Mouse (Mus musculus) heart, embryonic 11.5 days (tissue): Measurements from ENCODE around the gene Slc2a8. TPM values are rescaled to one million over a fixed set of nuclear protein-coding genes. Genes with fewer than 3 reads are reported as not detected.

ENCODE experiments used
- ATAC-seq: fragments of 200-750 bp; cut with Nextera tagmentation; replicated peaks from 2 replicates; pipeline ENCODE4 v1.8.0; 2017; ENCODE audit warnings: moderate library complexity; ENCODE audit not compliant: insufficient number of reproducible peaks, low FRiP score, low TSS enrichment
- H3K27ac ChIP-seq: fragments of 300-500 bp; sonication (generic); 2 replicates; pipeline ENCODE4 v1.5.1; 2014; ENCODE audit warnings: mild to moderate bottlenecking, low read depth, low read length
- H3K27me3 ChIP-seq: fragments of 300-500 bp; sonication (generic); 2 replicates; pipeline ENCODE4 v1.6.1; 2014; ENCODE audit warnings: mild to moderate bottlenecking, low read length, mixed read lengths; ENCODE audit not compliant: control insufficient read depth, insufficient read depth
- H3K36me3 ChIP-seq: fragments of 300-500 bp; sonication (generic); 2 replicates; pipeline ENCODE4 v1.6.1; 2014; ENCODE audit warnings: mild to moderate bottlenecking, low read length, moderate library complexity, mixed read lengths; ENCODE audit not compliant: control insufficient read depth, insufficient read depth
- H3K4me1 ChIP-seq: fragments of 300-500 bp; sonication (generic); 2 replicates; pipeline ENCODE4 v1.6.1; 2014; ENCODE audit warnings: low read length; ENCODE audit not compliant: control insufficient read depth, insufficient read depth
- H3K4me2 ChIP-seq: fragments of 300-500 bp; sonication (generic); 2 replicates; pipeline ENCODE4 v1.6.1; 2014; ENCODE audit warnings: mild to moderate bottlenecking, moderate library complexity
- H3K4me3 ChIP-seq: fragments of 300-500 bp; sonication (generic); 2 replicates; pipeline ENCODE4 v1.5.1; 2014; ENCODE audit warnings: low read depth, low read length
- H3K9ac ChIP-seq: fragments of 300-500 bp; sonication (generic); 2 replicates; pipeline ENCODE4 v1.6.1; 2014; ENCODE audit warnings: mild to moderate bottlenecking, low read depth, low read length, moderate library complexity
- H3K9me3 ChIP-seq: fragments of 300-500 bp; sonication (generic); replicated peaks from 2 replicates; pipeline ENCODE4 v1.6.1; 2016; ENCODE audit warnings: low read length; ENCODE audit not compliant: control insufficient read depth
- WGBS: fragments of 180-500 bp; shearing (Covaris S2); extraction: QIAGEN DNeasy Blood & Tissue Kit; methylation state at CpG from one replicate; pipeline ENCODE4 v1.1.7; 2014; ENCODE audit not compliant: insufficient replicate concordance; 5-methylcytosine and 5-hydroxymethylcytosine counted together
- polyA plus RNA-seq: library from polyadenylated mRNA; unstranded; fragments of >200 nt; fragmentation: Nextera tagmentation; extraction: Ambion mirVana; gene quantifications from 2 replicates; pipeline ENCODE4 v1.2.1, GENCODE M21; 2014

The Slc2a8 gene
- polyA plus RNA-seq, 1 experiment from 2014 or later, result 12.1 TPM

DNA sequence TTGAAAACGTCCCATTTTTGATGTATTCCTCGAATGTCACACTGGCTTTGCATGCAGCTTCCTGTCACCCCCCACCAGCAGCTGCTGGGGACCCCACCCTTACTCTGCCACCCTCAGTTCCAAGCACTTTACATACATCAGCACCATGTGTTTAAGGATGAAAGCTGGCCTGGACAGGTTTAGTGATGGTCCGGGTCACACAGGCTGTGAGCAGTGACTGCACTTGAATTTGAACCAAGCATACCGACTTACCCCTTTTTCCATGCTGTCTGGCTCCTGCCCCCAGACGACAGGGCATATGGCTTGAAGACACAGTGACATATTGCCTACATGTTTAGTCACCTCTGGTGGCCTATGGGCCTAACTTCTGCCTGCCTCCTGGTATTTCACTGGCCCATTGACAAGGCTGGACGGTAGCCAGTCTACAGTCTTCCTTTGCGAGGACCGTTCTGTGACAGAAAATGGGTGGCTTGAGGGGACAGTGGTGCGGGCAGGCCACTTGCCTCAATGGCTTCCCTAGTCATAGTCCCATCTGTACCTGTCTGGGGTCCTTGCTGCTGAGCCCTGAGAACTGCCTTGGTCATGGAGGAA is 13.8 kb downstream of the Slc2a8 start:
- Histone ChIP-seq H3K27me3 (no peaks in the 10 kb centered on the region), H3K9ac (0 out of 2 replicates have a peak overlapping the region, but pooled peaks have one; percentile 86), H3K36me3 (peaks cover 10% of the 10 kb centered on the region; the same call in 1 of the 2 replicates), H3K4me2 (peak overlapping the region; percentile 90; the same call in 1 of the 2 replicates), H3K4me1 (peaks cover 22% of the 10 kb centered on the region; the same call in 1 of the 2 replicates), H3K27ac (no peak overlapping the region), H3K4me3 (no peak overlapping the region), H3K9me3 (no peaks in the 10 kb centered on the region)
- 78% methylated on average over 9 of the region's 9 CpGs for WGBS
- ATAC-seq, result no peak

DNA sequence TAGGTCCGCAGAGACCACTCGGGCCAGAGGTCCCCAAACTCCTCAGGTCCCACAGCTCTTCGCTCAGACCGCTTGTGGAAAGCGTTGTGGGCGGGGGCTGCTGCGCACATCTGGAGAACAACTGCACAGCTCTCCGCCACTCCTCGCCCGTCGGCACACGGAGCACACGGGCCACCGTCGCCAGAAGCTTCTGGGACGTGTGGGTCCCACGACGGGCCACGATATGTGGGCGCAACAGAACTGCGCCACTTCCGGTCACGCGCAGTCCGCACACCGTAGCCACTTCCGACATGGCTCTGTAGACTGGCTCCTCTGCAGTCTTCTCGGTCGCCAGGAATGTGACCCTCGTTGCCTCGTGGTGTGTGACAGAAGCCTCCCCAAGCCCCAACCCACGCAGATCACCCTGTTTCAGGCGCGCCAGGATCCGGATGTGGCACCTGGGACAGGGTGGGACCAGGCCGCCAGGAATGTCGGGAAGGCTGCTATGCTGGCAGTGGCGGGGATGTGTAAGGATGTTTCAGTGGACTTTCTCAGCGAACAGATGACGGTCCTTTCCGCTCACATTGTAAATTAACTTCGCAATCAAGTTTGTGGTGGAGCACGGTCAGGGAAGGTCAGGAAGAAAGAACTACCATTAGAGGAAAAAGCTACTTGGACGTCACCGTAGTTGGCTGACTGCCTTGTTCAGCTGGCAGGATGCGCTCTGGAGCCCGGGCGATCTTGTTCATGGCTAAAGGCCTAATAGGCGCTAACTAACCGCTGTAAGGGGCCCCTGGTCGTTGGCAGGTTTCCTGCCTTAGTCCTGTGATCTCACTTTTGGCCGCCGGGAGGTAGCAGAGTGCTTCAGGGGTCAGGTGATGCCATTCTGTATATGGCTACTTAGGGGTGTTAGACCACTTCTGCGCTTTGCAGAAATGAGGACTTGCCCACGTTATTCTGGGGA is 14.9 kb downstream of the Slc2a8 start:
- no peaks in the 10 kb centered on the region for H3K27me3 ChIP-seq
- peak overlapping the region; percentile 90 for H3K4me2 ChIP-seq
- H3K4me3 ChIP-seq, result peak overlapping the region; percentile 70
- peaks cover 15% of the 10 kb centered on the region; the same call in 1 of the 2 replicates for H3K36me3 ChIP-seq
- H3K9me3 ChIP-seq, result no peaks in the 10 kb centered on the region
- peak overlapping the region; percentile 97 for H3K27ac ChIP-seq
- ATAC-seq, result peak; percentile 81
- peak overlapping the region; percentile 86 for H3K9ac ChIP-seq
- H3K4me1 ChIP-seq, result peaks cover 26% of the 10 kb centered on the region; the same call in 1 of the 2 replicates
- WGBS, result 1% methylated on average over 55 of the region's 55 CpGs

DNA sequence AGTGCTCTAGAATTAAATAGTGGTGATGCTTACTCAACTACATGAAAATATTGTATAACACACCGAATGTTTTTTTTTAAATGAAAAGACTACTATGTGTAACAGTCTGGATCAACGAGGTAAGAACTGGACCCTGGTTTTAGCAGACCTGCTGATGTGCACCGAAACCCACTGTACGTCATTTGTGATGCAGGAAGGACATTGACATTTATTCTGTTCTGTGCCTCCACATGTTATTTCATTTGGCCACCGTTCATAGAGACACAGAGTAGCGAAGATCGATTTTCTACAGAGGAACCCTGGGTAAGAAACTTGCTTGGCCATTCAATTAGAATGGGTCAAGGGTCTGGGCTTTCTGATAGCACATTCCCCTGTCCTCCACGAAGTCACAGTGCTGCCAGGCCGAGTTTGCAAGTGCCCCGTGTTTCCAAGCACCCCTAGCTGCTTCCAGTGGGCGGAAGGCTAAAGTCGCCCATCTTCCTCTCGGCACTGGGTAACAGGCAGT is 15.6 kb downstream of the Slc2a8 start:
- Histone ChIP-seq H3K9ac (peak overlapping the region; percentile 86), H3K9me3 (no peaks in the 10 kb centered on the region), H3K27ac (peak overlapping the region; percentile 97), H3K36me3 (peaks cover 15% of the 10 kb centered on the region; the same call in 1 of the 2 replicates), H3K4me3 (peak overlapping the region; percentile 70), H3K4me2 (peak overlapping the region; percentile 90), H3K4me1 (peaks cover 26% of the 10 kb centered on the region; the same call in 1 of the 2 replicates), H3K27me3 (no peaks in the 10 kb centered on the region)
- ATAC-seq, result no peak
- WGBS, result 10% methylated on average over 13 of the region's 13 CpGs

DNA sequence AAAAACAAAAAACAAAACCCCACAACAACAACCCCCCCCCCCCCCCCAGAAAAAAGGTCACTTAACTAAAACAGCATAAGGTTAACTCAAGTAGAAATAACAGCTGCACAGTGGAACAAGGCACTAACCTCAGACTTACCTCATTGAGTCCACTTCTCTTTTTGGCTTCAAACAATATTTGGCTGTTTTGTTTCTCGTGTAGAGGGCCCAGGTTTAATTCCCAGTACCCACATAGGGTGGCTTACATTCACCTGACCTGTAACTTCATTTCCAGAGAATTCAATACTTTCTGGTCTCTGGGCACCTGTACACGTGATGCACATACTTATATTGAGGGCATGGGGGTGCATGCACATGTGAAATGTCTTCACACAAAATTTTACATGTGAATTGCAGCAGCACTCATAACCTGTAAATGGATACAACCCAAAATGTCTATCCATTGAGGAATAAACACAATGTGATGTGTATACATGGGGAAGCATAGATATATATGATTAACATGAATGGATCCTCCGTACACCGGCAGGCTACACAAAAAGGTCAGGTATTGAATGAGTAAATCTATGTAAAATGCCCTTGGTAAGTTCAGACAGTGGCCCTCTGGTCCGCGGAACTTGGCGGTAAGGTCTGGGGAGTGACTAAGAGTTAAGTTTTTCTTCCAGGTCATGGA is 16.2 kb downstream of the Slc2a8 start:
- no peak for ATAC-seq
- H3K27ac ChIP-seq, result no peak overlapping the region
- peaks cover 15% of the 10 kb centered on the region; the same call in 1 of the 2 replicates for H3K36me3 ChIP-seq
- H3K4me3 ChIP-seq, result no peak overlapping the region
- no peaks in the 10 kb centered on the region for H3K9me3 ChIP-seq
- no peak overlapping the region for H3K9ac ChIP-seq
- H3K4me1 ChIP-seq, result peaks cover 30% of the 10 kb centered on the region
- 15% methylated on average over 7 of the region's 7 CpGs for WGBS
- no peaks in the 10 kb centered on the region for H3K27me3 ChIP-seq
- H3K4me2 ChIP-seq, result peak overlapping the region; percentile 90

DNA sequence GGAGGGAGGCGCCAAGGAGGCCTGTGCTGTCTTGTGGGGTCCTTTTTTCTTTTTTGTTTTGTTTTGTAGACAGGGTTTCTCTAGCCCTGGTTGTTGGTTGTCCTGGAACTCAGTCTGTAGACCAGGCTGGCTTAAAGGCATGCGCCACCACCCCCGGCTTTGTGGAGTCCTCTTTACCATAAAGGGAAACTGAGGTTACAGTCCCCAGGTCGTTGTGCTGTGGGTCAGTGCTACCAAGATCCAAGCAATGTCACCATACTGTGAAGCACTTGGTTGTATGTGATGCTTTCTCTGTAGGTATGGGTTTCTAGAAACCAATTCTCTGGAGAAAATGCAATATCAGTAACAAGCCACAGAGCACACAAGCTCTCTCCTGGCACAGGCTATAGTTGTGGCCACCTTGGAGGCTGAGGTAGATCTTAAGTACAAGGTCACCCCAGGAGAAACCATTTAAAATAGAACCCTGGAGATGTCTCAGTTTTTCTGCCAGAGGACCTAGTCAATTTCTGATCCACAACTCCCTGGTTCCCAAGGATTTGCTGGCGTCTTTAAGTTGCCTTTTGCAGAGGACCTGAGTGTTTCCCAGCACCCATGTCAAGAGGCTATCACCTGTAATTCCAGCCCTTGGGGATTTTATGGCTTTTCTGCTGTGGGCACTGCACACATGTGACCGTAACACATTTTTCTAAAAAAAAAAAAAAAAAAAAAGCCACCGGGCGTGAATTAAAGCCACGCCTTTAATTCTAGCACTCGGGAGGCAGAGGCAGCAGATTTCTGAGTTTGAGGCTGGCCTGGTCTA is 17.0 kb downstream of the Slc2a8 start:
- peaks cover 29% of the 10 kb centered on the region for H3K4me1 ChIP-seq
- no peak for ATAC-seq
- 0 out of 2 replicates have a peak overlapping the region, but pooled peaks have one; percentile 31 for H3K27ac ChIP-seq
- no peaks in the 10 kb centered on the region for H3K27me3 ChIP-seq
- no peak overlapping the region for H3K4me3 ChIP-seq
- H3K36me3 ChIP-seq, result peaks cover 15% of the 10 kb centered on the region; the same call in 1 of the 2 replicates
- 29% methylated on average over 10 of the region's 10 CpGs for WGBS
- no peak overlapping the region for H3K9ac ChIP-seq
- no peak overlapping the region for H3K4me2 ChIP-seq
- H3K9me3 ChIP-seq, result no peaks in the 10 kb centered on the region

DNA sequence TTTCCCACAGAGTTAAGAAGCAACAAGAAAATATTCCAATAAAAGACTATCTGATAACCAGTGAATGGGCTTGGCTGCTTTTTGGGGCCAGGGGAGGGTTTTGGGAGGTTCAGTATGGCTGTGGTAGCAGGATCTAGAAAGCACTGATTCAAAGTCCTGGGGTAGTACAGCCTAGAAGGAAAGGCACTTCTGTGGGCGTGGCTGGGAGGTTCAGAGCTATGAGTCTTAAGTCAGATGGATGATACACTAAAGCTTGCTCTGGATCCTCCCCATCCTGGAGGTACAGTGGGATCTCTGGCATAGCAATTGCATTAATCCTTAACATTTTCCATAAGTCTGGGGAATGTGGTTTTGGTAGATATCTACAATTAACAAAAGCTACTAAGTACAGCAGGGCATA is 17.9 kb downstream of the Slc2a8 start:
- Histone ChIP-seq H3K27me3 (no peaks in the 10 kb centered on the region), H3K9ac (no peak overlapping the region), H3K36me3 (peaks cover 15% of the 10 kb centered on the region; the same call in 1 of the 2 replicates), H3K4me1 (peaks cover 27% of the 10 kb centered on the region), H3K4me3 (0 out of 2 replicates have a peak overlapping the region, but pooled peaks have one; percentile 92), H3K4me2 (peak overlapping the region; percentile 93; the same call in 1 of the 2 replicates), H3K9me3 (no peaks in the 10 kb centered on the region), H3K27ac (0 out of 2 replicates have a peak overlapping the region, but pooled peaks have one; percentile 36)
- ATAC-seq, result no peak
- 48% methylated on average over 1 of the region's 1 CpGs for WGBS

DNA sequence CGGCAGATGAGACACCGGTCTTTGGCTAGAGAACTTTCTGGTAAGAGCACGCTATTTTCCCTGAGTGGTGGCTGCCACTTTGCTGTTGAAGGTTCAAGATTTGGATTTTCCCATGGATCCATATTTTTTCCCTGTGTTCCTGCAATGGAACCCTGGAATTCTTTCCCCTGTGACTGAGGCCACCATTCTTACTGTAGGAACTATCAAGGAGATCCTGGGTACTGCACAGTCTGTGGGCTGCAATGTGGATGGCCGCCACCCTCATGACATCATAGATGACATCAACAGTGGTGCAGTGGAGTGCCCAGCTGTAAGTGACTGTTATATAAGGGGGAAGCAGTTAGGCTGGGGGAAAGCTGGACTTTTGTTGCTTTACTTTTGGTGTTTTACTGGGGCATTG is 18.3 kb downstream of the Slc2a8 start:
- 62% methylated on average over 4 of the region's 4 CpGs for WGBS
- Histone ChIP-seq H3K4me1 (peaks cover 27% of the 10 kb centered on the region), H3K4me2 (peak overlapping the region; percentile 93), H3K36me3 (peaks cover 15% of the 10 kb centered on the region; the same call in 1 of the 2 replicates), H3K9me3 (no peaks in the 10 kb centered on the region), H3K27ac (peak overlapping the region; percentile 88; the same call in 1 of the 2 replicates), H3K9ac (peak overlapping the region; percentile 90), H3K4me3 (peak overlapping the region; percentile 92), H3K27me3 (no peaks in the 10 kb centered on the region)
- no peak for ATAC-seq
